Mouse (Mus musculus): ENCODE measurements around the gene Tor4a. TPM values are rescaled to one million over a fixed set of nuclear protein-coding genes. Genes with fewer than 3 reads are reported as not detected.

The Tor4a gene
- polyA plus RNA-seq, 1 experiment from 2014 or later = 6.0 TPM

GRCm38 (mm10) chr2:25177076-25177475 lies 19.6 kb downstream of the Tor4a start:
- H3K4me3 ChIP-seq (ENCODE audit: low read depth, low read length) = no peak overlapping the region
- H3K27ac ChIP-seq (ENCODE audit: low read depth) = no peak overlapping the region
- TF ChIP-seq EP300 (IDR thresholded peaks at IDR 0.05; ENCODE audit: low read depth) (no peak), CTCF (IDR thresholded peaks at IDR 0.05; ENCODE audit: low read depth) (no peak)
- no peak overlapping the region for H3K9ac ChIP-seq (replicated peaks)
- peaks cover 44% of the 10 kb centered on the region for H3K4me1 ChIP-seq (ENCODE audit: insufficient read depth)
- DNase-seq (no peak), ATAC-seq (no peak)
- no peak overlapping the region for H3K4me2 ChIP-seq (ENCODE audit: low read depth, low read length)
- no peaks in the 10 kb centered on the region for H3K9me3 ChIP-seq (ENCODE audit: low read length)
- H3K36me3 ChIP-seq (replicated peaks; ENCODE audit: insufficient read depth, low read length) = no peaks in the 10 kb centered on the region
- H3K27me3 ChIP-seq (ENCODE audit: insufficient read depth, low read length) = peaks cover 28% of the 10 kb centered on the region
- WGBS (ENCODE audit: insufficient replicate concordance) = 59% methylated on average over 4 of the region's 4 CpGs

- no peak overlapping the region for H3K4me3 ChIP-seq (ENCODE audit: low read depth, low read length)
- no peak overlapping the region for H3K9ac ChIP-seq (replicated peaks)
- ATAC-seq (no peak), DNase-seq (peak; percentile 15)
- no peaks in the 10 kb centered on the region for H3K9me3 ChIP-seq (ENCODE audit: low read length)
- WGBS (ENCODE audit: insufficient replicate concordance) = 65% methylated on average over 6 of the region's 6 CpGs
- TF ChIP-seq CTCF (IDR thresholded peaks at IDR 0.05; ENCODE audit: low read depth) (no peak), EP300 (IDR thresholded peaks at IDR 0.05; ENCODE audit: low read depth) (no peak)
- H3K27me3 ChIP-seq (ENCODE audit: insufficient read depth, low read length) = peaks cover 26% of the 10 kb centered on the region
- H3K36me3 ChIP-seq (replicated peaks; ENCODE audit: insufficient read depth, low read length) = no peaks in the 10 kb centered on the region
- no peak overlapping the region for H3K27ac ChIP-seq (ENCODE audit: low read depth)
- H3K4me2 ChIP-seq (ENCODE audit: low read depth, low read length) = no peak overlapping the region
- peaks cover 40% of the 10 kb centered on the region for H3K4me1 ChIP-seq (ENCODE audit: insufficient read depth)
Observed at GRCm38 (mm10) chr2:25176573-25176972, 20.1 kb downstream of the Tor4a start.

- H3K27me3 ChIP-seq (ENCODE audit: insufficient read depth, low read length) = peaks cover 18% of the 10 kb centered on the region
- no peak overlapping the region for H3K4me2 ChIP-seq (ENCODE audit: low read depth, low read length)
- no peak overlapping the region for H3K9ac ChIP-seq (replicated peaks)
- 77% methylated on average over 4 of the region's 4 CpGs for WGBS (ENCODE audit: insufficient replicate concordance)
- no peaks in the 10 kb centered on the region for H3K36me3 ChIP-seq (replicated peaks; ENCODE audit: insufficient read depth, low read length)
- TF ChIP-seq EP300 (IDR thresholded peaks at IDR 0.05; ENCODE audit: low read depth) (no peak), CTCF (IDR thresholded peaks at IDR 0.05; ENCODE audit: low read depth) (no peak)
- H3K4me1 ChIP-seq (ENCODE audit: insufficient read depth) = peaks cover 31% of the 10 kb centered on the region
- ATAC-seq = no peak
- H3K9me3 ChIP-seq (ENCODE audit: low read length) = no peaks in the 10 kb centered on the region
- H3K27ac ChIP-seq (ENCODE audit: low read depth) = no peak overlapping the region
- no peak overlapping the region for H3K4me3 ChIP-seq (ENCODE audit: low read depth, low read length)
- DNase-seq = no peak
Observed at GRCm38 (mm10) chr2:25175690-25176078, 21.0 kb downstream of the Tor4a start.

GRCm38 (mm10) chr2:25174866-25175689 lies 21.6 kb downstream of the Tor4a start:
- Histone ChIP-seq H3K9me3 (ENCODE audit: low read length) (no peaks in the 10 kb centered on the region), H3K36me3 (replicated peaks; ENCODE audit: insufficient read depth, low read length) (no peaks in the 10 kb centered on the region), H3K9ac (replicated peaks) (no peak overlapping the region), H3K4me1 (ENCODE audit: insufficient read depth) (peaks cover 32% of the 10 kb centered on the region), H3K27ac (ENCODE audit: low read depth) (no peak overlapping the region), H3K27me3 (ENCODE audit: insufficient read depth, low read length) (peaks cover 13% of the 10 kb centered on the region), H3K4me3 (ENCODE audit: low read depth, low read length) (no peak overlapping the region), H3K4me2 (ENCODE audit: low read depth, low read length) (no peak overlapping the region)
- TF ChIP-seq EP300 (IDR thresholded peaks at IDR 0.05; ENCODE audit: low read depth) (no peak), CTCF (IDR thresholded peaks at IDR 0.05; ENCODE audit: low read depth) (no peak)
- DNase-seq (peak; percentile 27), ATAC-seq (peak; percentile 28; the same call in 1 of the 2 replicates)
- WGBS (ENCODE audit: insufficient replicate concordance) = 35% methylated on average over 7 of the region's 7 CpGs

- H3K4me2 ChIP-seq (ENCODE audit: low read depth, low read length) = no peak overlapping the region
Observed at GRCm38 (mm10) chr2:25173821-25174220, 22.9 kb downstream of the Tor4a start.

GRCm38 (mm10) chr2:25172629-25173028 lies 24.1 kb downstream of the Tor4a start:
- WGBS (ENCODE audit: insufficient replicate concordance) = 46% methylated on average over 8 of the region's 8 CpGs
- Histone ChIP-seq H3K27me3 (ENCODE audit: insufficient read depth, low read length) (no peaks in the 10 kb centered on the region), H3K36me3 (replicated peaks; ENCODE audit: insufficient read depth, low read length) (no peaks in the 10 kb centered on the region), H3K9me3 (ENCODE audit: low read length) (no peaks in the 10 kb centered on the region), H3K9ac (replicated peaks) (no peak overlapping the region), H3K27ac (ENCODE audit: low read depth) (no peak overlapping the region), H3K4me1 (ENCODE audit: insufficient read depth) (peaks cover 48% of the 10 kb centered on the region), H3K4me2 (ENCODE audit: low read depth, low read length) (no peak overlapping the region), H3K4me3 (ENCODE audit: low read depth, low read length) (no peak overlapping the region)
- DNase-seq (peak; percentile 34), ATAC-seq (no peak)
- no peak for TF ChIP-seq CTCF (IDR thresholded peaks at IDR 0.05; ENCODE audit: low read depth)

More at GRCm38 (mm10) chr2:25173821-25174220, 22.9 kb downstream of the Tor4a start:
- Histone ChIP-seq H3K4me1 (ENCODE audit: insufficient read depth) (peaks cover 39% of the 10 kb centered on the region), H3K27ac (ENCODE audit: low read depth) (no peak overlapping the region), H3K27me3 (ENCODE audit: insufficient read depth, low read length) (0 out of 2 replicates have a peak, but pooled peaks cover 4% of the 10 kb centered on the region), H3K9me3 (ENCODE audit: low read length) (no peaks in the 10 kb centered on the region), H3K9ac (replicated peaks) (no peak overlapping the region), H3K36me3 (replicated peaks; ENCODE audit: insufficient read depth, low read length) (no peaks in the 10 kb centered on the region), H3K4me3 (ENCODE audit: low read depth, low read length) (no peak overlapping the region)
- WGBS (ENCODE audit: insufficient replicate concordance) = 89% methylated on average over 4 of the region's 4 CpGs
- TF ChIP-seq CTCF (IDR thresholded peaks at IDR 0.05; ENCODE audit: low read depth) (no peak), EP300 (IDR thresholded peaks at IDR 0.05; ENCODE audit: low read depth) (no peak)
- no peak for ATAC-seq
- DNase-seq = no peak
